Comparison of ENCODE assay signal across 30 mouse cellular contexts in genomic region chrX:56607032-56607710, GRCm38 (mm10). TPM values are rescaled to one million over a fixed set of nuclear protein-coding genes. Genes with fewer than 3 reads are reported as not detected.
A peak's percentile ranks its signal among the peaks of the same experiment; 100 is the strongest.
DNase-seq lines count a peak whose midpoint lies in the region; ATAC-seq and TF ChIP-seq lines count a peak whose summit lies in the region.
"Had no signal": no experiment of that assay in that cellular context is flagged by ENCODE, and none has a peak within 500 bp of the region (broad histone marks: within the 10 kb centered on the region; RNA-seq: fewer than 3 reads in every experiment).

No protein-coding gene starts in this region.

- peak overlapping the region; percentile 42; the same call in 1 of the 2 replicates for H3K27ac ChIP-seq in heart, embryonic 10.5 days
- H3K27ac ChIP-seq in heart, embryonic 12.5 days (ENCODE audit: poor library complexity, severe bottlenecking): no peak overlapping the region
- H3K27ac ChIP-seq in liver, embryonic 13.5 days: 0 out of 2 replicates have a peak overlapping the region, but pooled peaks have one; percentile 18
- no peak overlapping the region for H3K27ac ChIP-seq in stomach, postnatal 0 days (replicated peaks)
- H3K27ac ChIP-seq: hindbrain, embryonic 14.5 days; layer of hippocampus, adult 2 months; limb, embryonic 15.5 days; lung, embryonic 15.5 days; midbrain, embryonic 15.5 days; neural tube, embryonic 13.5 days had no signal

- no peak overlapping the region for H3K9ac ChIP-seq in heart, embryonic 12.5 days
- no peak overlapping the region for H3K9ac ChIP-seq in liver, embryonic 13.5 days
- H3K9ac ChIP-seq in stomach, postnatal 0 days (ENCODE audit: low read length): no peak overlapping the region
- H3K9ac ChIP-seq: forebrain, postnatal 0 days; hindbrain, embryonic 14.5 days; limb, embryonic 15.5 days; lung, embryonic 15.5 days; midbrain, embryonic 15.5 days; neural tube, embryonic 13.5 days had no signal

- no peak for TF ChIP-seq EP300 in stomach, postnatal 0 days (optimal IDR thresholded peaks at IDR 0.05)

- 46% methylated on average over 7 of the region's 7 CpGs for WGBS in heart, embryonic 10.5 days
- WGBS in heart, embryonic 12.5 days: 42% methylated on average over 7 of the region's 7 CpGs
- WGBS in liver, embryonic 13.5 days (ENCODE audit: insufficient replicate concordance): 28% methylated on average over 7 of the region's 7 CpGs
- 58% methylated on average over 7 of the region's 7 CpGs for WGBS in stomach, postnatal 0 days

- no peak overlapping the region for H3K4me2 ChIP-seq in heart, embryonic 12.5 days
- H3K4me2 ChIP-seq in liver, embryonic 13.5 days: no peak overlapping the region
- H3K4me2 ChIP-seq in stomach, postnatal 0 days (replicated peaks; ENCODE audit: low read depth): no peak overlapping the region
- H3K4me2 ChIP-seq: hindbrain, embryonic 14.5 days; limb, embryonic 15.5 days; lung, embryonic 15.5 days; midbrain, embryonic 15.5 days; neural tube, embryonic 13.5 days had no signal

- H3K27me3 ChIP-seq in heart, embryonic 10.5 days (ENCODE audit: insufficient read depth, poor library complexity, severe bottlenecking): no peaks in the 10 kb centered on the region
- no peaks in the 10 kb centered on the region for H3K27me3 ChIP-seq in heart, embryonic 12.5 days (replicated peaks)
- H3K27me3 ChIP-seq in liver, embryonic 13.5 days: no peaks in the 10 kb centered on the region
- no peaks in the 10 kb centered on the region for H3K27me3 ChIP-seq in stomach, postnatal 0 days (ENCODE audit: control insufficient read depth, insufficient read depth, low read length)
- H3K27me3 ChIP-seq: limb, embryonic 15.5 days; lung, embryonic 15.5 days; midbrain, embryonic 15.5 days; neural tube, embryonic 13.5 days had no signal

- H3K4me3 ChIP-seq in heart, embryonic 10.5 days: no peak overlapping the region
- H3K4me3 ChIP-seq in heart, embryonic 12.5 days: no peak overlapping the region
- no peak overlapping the region for H3K4me3 ChIP-seq in liver, embryonic 13.5 days (replicated peaks)
- H3K4me3 ChIP-seq in stomach, postnatal 0 days (ENCODE audit: low read depth, low read length): no peak overlapping the region
- H3K4me3 ChIP-seq: layer of hippocampus, adult 2 months; limb, embryonic 15.5 days; lung, embryonic 15.5 days; midbrain, embryonic 15.5 days; neural tube, embryonic 13.5 days had no signal

- H3K36me3 ChIP-seq in heart, embryonic 10.5 days: no peaks in the 10 kb centered on the region
- no peaks in the 10 kb centered on the region for H3K36me3 ChIP-seq in heart, embryonic 12.5 days
- no peaks in the 10 kb centered on the region for H3K36me3 ChIP-seq in liver, embryonic 13.5 days
- H3K36me3 ChIP-seq in stomach, postnatal 0 days (ENCODE audit: control insufficient read depth, insufficient read depth, low read length): no peaks in the 10 kb centered on the region
- H3K36me3 ChIP-seq: limb, embryonic 15.5 days; lung, embryonic 15.5 days; midbrain, embryonic 15.5 days; neural tube, embryonic 13.5 days had no signal

- no peaks in the 10 kb centered on the region for H3K9me3 ChIP-seq in heart, embryonic 10.5 days
- H3K9me3 ChIP-seq in heart, embryonic 12.5 days (replicated peaks): no peaks in the 10 kb centered on the region
- no peaks in the 10 kb centered on the region for H3K9me3 ChIP-seq in liver, embryonic 13.5 days (replicated peaks)
- no peaks in the 10 kb centered on the region for H3K9me3 ChIP-seq in stomach, postnatal 0 days (ENCODE audit: control insufficient read depth, low read length)
- H3K9me3 ChIP-seq: limb, embryonic 15.5 days; lung, embryonic 15.5 days; midbrain, embryonic 15.5 days; neural tube, embryonic 13.5 days had no signal

- no peak for ATAC-seq in heart, embryonic 12.5 days (ENCODE audit: insufficient number of reproducible peaks, low FRiP score)
- no peak for ATAC-seq in liver, embryonic 13.5 days (ENCODE audit: low read depth)
- peak; percentile 72 for ATAC-seq in stomach, postnatal 0 days (ENCODE audit: low FRiP score, low TSS enrichment)
- ATAC-seq: forebrain, postnatal 0 days; midbrain, embryonic 15.5 days had no signal

- H3K4me1 ChIP-seq in heart, embryonic 10.5 days: peaks cover 3% of the 10 kb centered on the region; the same call in 1 of the 2 replicates
- H3K4me1 ChIP-seq in heart, embryonic 12.5 days (replicated peaks): peaks cover 12% of the 10 kb centered on the region
- H3K4me1 ChIP-seq in liver, embryonic 13.5 days (replicated peaks): peaks cover 46% of the 10 kb centered on the region
- H3K4me1 ChIP-seq in stomach, postnatal 0 days (replicated peaks; ENCODE audit: control insufficient read depth, insufficient read depth): no peaks in the 10 kb centered on the region
- H3K4me1 ChIP-seq: lung, embryonic 15.5 days had no signal

- no peak for DNase-seq in heart, embryonic 10.5 days (ENCODE audit: low spot score)
- DNase-seq in liver, embryonic 13.5 days: no peak
- peak; percentile 1 for DNase-seq in lung, postnatal 14 days
- no peak for DNase-seq in stomach, postnatal 0 days (ENCODE audit: low spot score)
- no peak for DNase-seq in layer of hippocampus, postnatal 14 days (ENCODE audit: low spot score in 2 of 2)
- DNase-seq in left cerebral cortex, adult 11 months (ENCODE audit: low spot score): no peak
- DNase-seq in left cerebral cortex, adult 8-10 months (ENCODE audit: low spot score in 2 of 2): no peak
- DNase-seq: adrenal gland, postnatal 14 days; cerebellum, adult 2 months; forebrain, postnatal 0 days; gastrocnemius, postnatal 36 days; heart, postnatal 4 days; kidney, adult 9 months; kidney, postnatal 25 days; left cerebral cortex, postnatal 4 days; right cerebral cortex, postnatal 4 days; thymus, postnatal 25 days had no signal

- TF ChIP-seq CTCF in stomach, postnatal 0 days (IDR thresholded peaks at IDR 0.05; ENCODE audit: low read depth): no peak

RNA-seq across cellular contexts. Expression of gene Slc9a6, which starts 2.4 kb away (rescaled TPM):
- polyA plus RNA-seq in heart, embryonic 10.5 days (2016; fragmentation: Nextera tagmentation; extraction: Ambion mirVana): 6.3 and 8.0 TPM in 2 replicates
- polyA plus RNA-seq in heart, embryonic 12.5 days (2016; fragmentation: Nextera tagmentation; extraction: Ambion mirVana): 8.0 and 9.2 TPM in 2 replicates
- polyA plus RNA-seq in liver, embryonic 13.5 days (2015; fragmentation: Nextera tagmentation; extraction: Ambion mirVana): 3.6 and 4.7 TPM in 2 replicates
- polyA plus RNA-seq in stomach, postnatal 0 days (2015; fragmentation: Nextera tagmentation; extraction: Ambion mirVana): 16.1 and 17.4 TPM in 2 replicates
- 10 to 100 TPM; 87.0 to 87.9 TPM for total RNA-seq in layer of hippocampus, postnatal 14 days (2021)
- 100 to 1,000 TPM in 3 of 4 experiments, 10 to 100 TPM in 1; 95.4 to 122 (median 108) TPM for total RNA-seq in left cerebral cortex, adult 8-10 months (2022)

RNA-seq across cellular contexts. Expression of gene Mmgt1, which starts 9.3 kb away (rescaled TPM):
- polyA plus RNA-seq in heart, embryonic 10.5 days (2016; fragmentation: Nextera tagmentation; extraction: Ambion mirVana): 24.8 and 29.2 TPM in 2 replicates
- polyA plus RNA-seq in heart, embryonic 12.5 days (2016; fragmentation: Nextera tagmentation; extraction: Ambion mirVana): 30.5 and 30.9 TPM in 2 replicates
- polyA plus RNA-seq in liver, embryonic 13.5 days (2015; fragmentation: Nextera tagmentation; extraction: Ambion mirVana): 9.5 and 12.8 TPM in 2 replicates
- polyA plus RNA-seq in stomach, postnatal 0 days (2015; fragmentation: Nextera tagmentation; extraction: Ambion mirVana): 13.0 TPM in 2 replicates
- 10 to 100 TPM; 33.5 to 34.1 TPM for total RNA-seq in layer of hippocampus, postnatal 14 days (2021)
- total RNA-seq in left cerebral cortex, adult 8-10 months (2022): 10 to 100 TPM; 23.4 to 29.5 (median 25.2) TPM

RNA-seq across cellular contexts. Expression of gene Gm648, which starts 57.8 kb away (rescaled TPM):
- polyA plus RNA-seq in heart, embryonic 10.5 days (2016; fragmentation: Nextera tagmentation; extraction: Ambion mirVana): 0.16 TPM in 1 of 2 replicates, not detected in the other
- not detected in 2 replicates for polyA plus RNA-seq in heart, embryonic 12.5 days (2016; fragmentation: Nextera tagmentation; extraction: Ambion mirVana)
- polyA plus RNA-seq in liver, embryonic 13.5 days (2015; fragmentation: Nextera tagmentation; extraction: Ambion mirVana): not detected in 2 replicates
- not detected in 2 replicates for polyA plus RNA-seq in stomach, postnatal 0 days (2015; fragmentation: Nextera tagmentation; extraction: Ambion mirVana)
- not detected for total RNA-seq in layer of hippocampus, postnatal 14 days (2021)
- not detected for total RNA-seq in left cerebral cortex, adult 8-10 months (2022)
- total RNA-seq: adrenal gland, postnatal 14 days; forebrain, postnatal 0 days; gastrocnemius, postnatal 36 days; heart, adult 8-10 months; heart, postnatal 4 days; layer of hippocampus, adult 2 months; left cerebral cortex, adult 18-20 months; left cerebral cortex, postnatal 4 days; megakaryocyte-erythroid progenitor cell, adult 5-6 weeks had no signal
- polyA plus RNA-seq: cerebellum, adult 2 months; embryonic facial prominence, embryonic 11.5 days; forebrain, postnatal 0 days; heart, embryonic 16.5 days; hindbrain, embryonic 14.5 days; limb, embryonic 15.5 days; neural tube, embryonic 13.5 days; stomach, embryonic 14.5 days had no signal

Comparison
In these comparisons a context has a peak if more than half of its experiments do, and no peak if none do; other contexts are left out.
1. H3K27ac ChIP-seq: peak in heart, embryonic 10.5 days (single experiment) and liver, embryonic 13.5 days (single experiment); none in heart, embryonic 12.5 days (single experiment) and stomach, postnatal 0 days (single experiment).